Mouse (Mus musculus) heart, embryonic 14.5 days (tissue): ENCODE data around the gene Entpd8. TPM values are rescaled to one million over a fixed set of nuclear protein-coding genes. Genes with fewer than 3 reads are reported as not detected.

Experiments used
- ATAC-seq: fragments of 200-750 bp; cut with Nextera tagmentation; 2 replicates; pipeline ENCODE4 v1.8.0; 2017; ENCODE audit warnings: low read depth, moderate TSS enrichment; ENCODE audit not compliant: insufficient number of reproducible peaks, insufficient read depth, low FRiP score
- H3K27ac ChIP-seq, 2 experiments: fragments of 200-500 bp in 1 of 2; fragments of 300-500 bp in 1 of 2; sonication (generic) in 1 of 2; replicated peaks in 1 of 2; 2 replicates each; pipeline ENCODE4 v1.5.1; 2012 to 2014; ENCODE audit warnings: low read depth in 2 of 2, low read length in 2 of 2, control low read depth in 1 of 2, mild to moderate bottlenecking in 1 of 2, mixed read lengths in 1 of 2; ENCODE audit not compliant: control insufficient read depth in 1 of 2, insufficient read depth in 1 of 2
- H3K27me3 ChIP-seq: fragments of 300-500 bp; sonication (generic); 2 replicates; pipeline ENCODE4 v1.6.1; 2014; ENCODE audit warnings: mild to moderate bottlenecking, low read length, control low read depth; ENCODE audit not compliant: control insufficient read depth, insufficient read depth
- H3K36me3 ChIP-seq: fragments of 300-500 bp; sonication (generic); 2 replicates; pipeline ENCODE4 v1.6.1; 2014; ENCODE audit warnings: mild to moderate bottlenecking, control low read depth, low read length, mixed read lengths; ENCODE audit not compliant: control insufficient read depth, insufficient read depth
- H3K4me1 ChIP-seq, 2 experiments: fragments of 200-500 bp in 1 of 2; fragments of 300-500 bp in 1 of 2; sonication (generic) in 1 of 2; 2 replicates each; pipeline ENCODE4 v1.6.1; 2012 to 2014; ENCODE audit warnings: low read length in 2 of 2, control low read depth in 1 of 2, mixed read lengths in 1 of 2; ENCODE audit not compliant: control insufficient read depth in 2 of 2, insufficient read depth in 2 of 2
- H3K4me2 ChIP-seq: fragments of 300-500 bp; sonication (generic); 2 replicates; pipeline ENCODE4 v1.6.1; 2014; ENCODE audit warnings: mild to moderate bottlenecking, low read length
- H3K4me3 ChIP-seq, 2 experiments: fragments of 200-500 bp in 1 of 2; fragments of 300-500 bp in 1 of 2; sonication (generic) in 1 of 2; 2 replicates each; pipeline ENCODE4 v1.5.1; 2012 to 2014; ENCODE audit warnings: low read length in 2 of 2, mild to moderate bottlenecking in 2 of 2, control low read depth in 1 of 2, low read depth in 1 of 2, moderate library complexity in 1 of 2; ENCODE audit not compliant: control insufficient read depth in 1 of 2, insufficient read depth in 1 of 2
- H3K9ac ChIP-seq: fragments of 300-500 bp; sonication (generic); 2 replicates; pipeline ENCODE4 v1.6.1; 2014; ENCODE audit warnings: mild to moderate bottlenecking, low read length
- H3K9me3 ChIP-seq: fragments of 300-500 bp; sonication (generic); 2 replicates; pipeline ENCODE4 v1.6.1; 2016; ENCODE audit warnings: low read length, control low read depth; ENCODE audit not compliant: control insufficient read depth
- WGBS: fragments of 180-500 bp; shearing (Covaris S2); extraction: QIAGEN DNeasy Blood & Tissue Kit; methylation state at CpG from one replicate; pipeline ENCODE4 v1.1.7; 2014; 5-methylcytosine and 5-hydroxymethylcytosine counted together
- polyA plus RNA-seq: library from polyadenylated mRNA; unstranded; fragments of >200 nt; fragmentation: Nextera tagmentation; extraction: Ambion mirVana; gene quantifications from 2 replicates; pipeline ENCODE4 v1.2.1, GENCODE M21; 2014

Gene Entpd8
- polyA plus RNA-seq, 1 experiment from 2014 or later, result not detected

GRCm38 (mm10) chr2:25072398-25072797 lies 7.7 kb upstream of the Entpd8 start:
- Histone ChIP-seq H3K9me3 (no peaks in the 10 kb centered on the region), H3K9ac (no peak overlapping the region), H3K27ac (no peak overlapping the region), H3K4me1 (no peaks in the 10 kb centered on the region), H3K27me3 (no peaks in the 10 kb centered on the region), H3K4me3 (no peak overlapping the region), H3K36me3 (no peaks in the 10 kb centered on the region), H3K4me2 (no peak overlapping the region)
- WGBS, result 81% methylated on average over 4 of the region's 4 CpGs
- ATAC-seq, result no peak

GRCm38 (mm10) chr2:25075506-25075905 lies 4.6 kb upstream of the Entpd8 start:
- Histone ChIP-seq H3K9me3 (no peaks in the 10 kb centered on the region), H3K4me2 (no peak overlapping the region), H3K4me1 (no peaks in the 10 kb centered on the region), H3K36me3 (no peaks in the 10 kb centered on the region), H3K4me3 (no peak overlapping the region), H3K9ac (no peak overlapping the region), H3K27ac (no peak overlapping the region), H3K27me3 (no peaks in the 10 kb centered on the region)
- ATAC-seq, result no peak
- WGBS, result 66% methylated on average over 4 of the region's 4 CpGs

- Histone ChIP-seq H3K27ac (no peak overlapping the region), H3K4me2 (no peak overlapping the region), H3K9ac (no peak overlapping the region), H3K4me3 (no peak overlapping the region), H3K27me3 (peaks cover 4% of the 10 kb centered on the region; the same call in 1 of the 2 replicates), H3K4me1 (no peaks in the 10 kb centered on the region), H3K9me3 (no peaks in the 10 kb centered on the region), H3K36me3 (no peaks in the 10 kb centered on the region)
- ATAC-seq, result no peak
- WGBS, result 77% methylated on average over 1 of the region's 1 CpGs
Observed at GRCm38 (mm10) chr2:25078967-25079366, 1.1 kb upstream of the Entpd8 start.

GRCm38 (mm10) chr2:25083697-25084096 lies 3.6 kb downstream of the Entpd8 start:
- peaks cover 4% of the 10 kb centered on the region; the same call in 1 of the 2 replicates for H3K27me3 ChIP-seq
- no peaks in the 10 kb centered on the region for H3K4me1 ChIP-seq
- H3K9ac ChIP-seq, result no peak overlapping the region
- H3K4me2 ChIP-seq, result no peak overlapping the region
- no peak overlapping the region for H3K4me3 ChIP-seq
- WGBS, result 80% methylated on average over 4 of the region's 4 CpGs
- ATAC-seq, result no peak
- H3K36me3 ChIP-seq, result no peaks in the 10 kb centered on the region
- H3K27ac ChIP-seq, result no peak overlapping the region
- H3K9me3 ChIP-seq, result no peaks in the 10 kb centered on the region

- H3K4me3 ChIP-seq, result no peak overlapping the region
- peaks cover 4% of the 10 kb centered on the region; the same call in 1 of the 2 replicates for H3K27me3 ChIP-seq
- no peak overlapping the region for H3K9ac ChIP-seq
- no peaks in the 10 kb centered on the region for H3K36me3 ChIP-seq
- WGBS, result 84% methylated on average over 5 of the region's 5 CpGs
- H3K4me2 ChIP-seq, result no peak overlapping the region
- no peaks in the 10 kb centered on the region for H3K4me1 ChIP-seq
- no peaks in the 10 kb centered on the region for H3K9me3 ChIP-seq
- no peak overlapping the region for H3K27ac ChIP-seq
- ATAC-seq, result no peak
Observed at GRCm38 (mm10) chr2:25085571-25085970, 5.5 kb downstream of the Entpd8 start.

GRCm38 (mm10) chr2:25087842-25088241 lies 7.7 kb downstream of the Entpd8 start:
- Histone ChIP-seq H3K4me3 (no peak overlapping the region), H3K27ac (no peak overlapping the region), H3K36me3 (no peaks in the 10 kb centered on the region), H3K4me1 (no peaks in the 10 kb centered on the region), H3K9ac (no peak overlapping the region), H3K4me2 (no peak overlapping the region), H3K9me3 (no peaks in the 10 kb centered on the region), H3K27me3 (0 out of 2 replicates have a peak, but pooled peaks cover 3% of the 10 kb centered on the region)
- WGBS, result 84% methylated on average over 2 of the region's 2 CpGs
- no peak for ATAC-seq

GRCm38 (mm10) chr2:25088636-25089035 lies 8.5 kb downstream of the Entpd8 start:
- no peaks in the 10 kb centered on the region for H3K9me3 ChIP-seq
- no peak for ATAC-seq
- H3K27ac ChIP-seq, result no peak overlapping the region
- H3K9ac ChIP-seq, result no peak overlapping the region
- no peak overlapping the region for H3K4me3 ChIP-seq
- no peaks in the 10 kb centered on the region for H3K36me3 ChIP-seq
- peaks cover 10% of the 10 kb centered on the region for H3K27me3 ChIP-seq
- 74% methylated on average over 3 of the region's 3 CpGs for WGBS
- H3K4me1 ChIP-seq, result no peaks in the 10 kb centered on the region
- H3K4me2 ChIP-seq, result no peak overlapping the region

GRCm38 (mm10) chr2:25094785-25095108 lies 14.6 kb downstream of the Entpd8 start:
- Histone ChIP-seq H3K27me3 (peaks cover 21% of the 10 kb centered on the region), H3K4me3 (peak overlapping the region in 1 of 2 experiments; percentile 11; a peak in 1 of 4 replicates), H3K4me1 (peaks cover 0 to 2% of the 10 kb centered on the region in 2 experiments; a peak in 1 of 4 replicates), H3K4me2 (peak overlapping the region; percentile 17), H3K27ac (no peak overlapping the region), H3K36me3 (no peaks in the 10 kb centered on the region), H3K9ac (no peak overlapping the region), H3K9me3 (no peaks in the 10 kb centered on the region)
- 32% methylated on average over 17 of the region's 17 CpGs for WGBS
- no peak for ATAC-seq
